Mouse (Mus musculus) ES-Bruce4 (cell line): Measurements from ENCODE around the gene Fam155a. TPM values are rescaled to one million over a fixed set of nuclear protein-coding genes. Genes with fewer than 3 reads are reported as not detected.

Experiments used
- H3K27ac ChIP-seq: 2 replicates; pipeline ENCODE4 v1.5.1; 2012; ENCODE audit warnings: low read length, inconsistent platforms; ENCODE audit not compliant: insufficient read depth
- H3K27me3 ChIP-seq: 2 replicates; pipeline ENCODE4 v1.6.1; 2012; ENCODE audit warnings: mild to moderate bottlenecking, low read length, inconsistent platforms; ENCODE audit not compliant: control insufficient read depth, poor library complexity, insufficient read depth, severe bottlenecking
- H3K36me3 ChIP-seq: 2 replicates; pipeline ENCODE4 v1.6.1; 2012; ENCODE audit warnings: inconsistent platforms, mild to moderate bottlenecking, low read length, moderate library complexity; ENCODE audit not compliant: control insufficient read depth, poor library complexity, insufficient read depth, severe bottlenecking
- H3K4me1 ChIP-seq: one replicate; pipeline ENCODE4 v1.8.1; 2011; ENCODE audit warnings: low read length; ENCODE audit not compliant: control insufficient read depth, insufficient read depth
- H3K4me3 ChIP-seq: 2 replicates; pipeline ENCODE4 v1.5.1; 2011; ENCODE audit warnings: low read depth, mild to moderate bottlenecking, low read length
- H3K9ac ChIP-seq: 2 replicates; pipeline ENCODE4 v1.6.1; 2012; ENCODE audit warnings: low read depth, mild to moderate bottlenecking, inconsistent platforms; ENCODE audit not compliant: poor library complexity, severe bottlenecking
- H3K9me3 ChIP-seq: replicated peaks from 2 replicates; pipeline ENCODE4 v1.6.1; 2012; ENCODE audit warnings: mild to moderate bottlenecking, low read length, inconsistent platforms; ENCODE audit not compliant: control insufficient read depth, poor library complexity, insufficient read depth, severe bottlenecking
- CTCF ChIP-seq: IDR thresholded peaks from one replicate; pipeline ENCODE4 v1.8.1; 2011; ENCODE audit warnings: low read depth, low read length
- EP300 ChIP-seq: IDR thresholded peaks from 2 replicates; pipeline ENCODE4 v1.6.1; 2011; ENCODE audit warnings: low read depth, low read length; ENCODE audit not compliant: insufficient read depth
- POLR2A ChIP-seq: IDR thresholded peaks from one replicate; pipeline ENCODE4 v1.8.1; 2011; ENCODE audit warnings: low read length; ENCODE audit not compliant: insufficient read depth
- polyA plus RNA-seq: library from polyadenylated mRNA; stranded (reverse); fragments of >200 nt; gene quantifications from 2 replicates; pipeline ENCODE4 v1.2.4, GENCODE M21; 2011; ENCODE audit warnings: low read depth; ENCODE audit not compliant: missing spikeins, insufficient read depth, insufficient read length

Fam155a gene
- polyA plus RNA-seq, 1 experiment, result not detected

- TF ChIP-seq EP300, result no peak
- no peak for TF ChIP-seq POLR2A
- no peak for TF ChIP-seq CTCF
- H3K9me3 ChIP-seq, result peaks cover 12% of the 10 kb centered on the region; the same call in 1 of the 2 replicates
- no peak overlapping the region for H3K4me3 ChIP-seq
- H3K4me1 ChIP-seq, result no peaks in the 10 kb centered on the region
- H3K27ac ChIP-seq, result no peak overlapping the region
- no peak overlapping the region for H3K9ac ChIP-seq
- H3K36me3 ChIP-seq, result no peaks in the 10 kb centered on the region
- H3K27me3 ChIP-seq, result no peaks in the 10 kb centered on the region
These were observed 428.4 kb downstream of the Fam155a start for GRCm38 (mm10) chr8:9342593-9342992.

GRCm38 (mm10) chr8:9337905-9338304, 433.1 kb downstream of the Fam155a start:
- Histone ChIP-seq H3K36me3 (no peaks in the 10 kb centered on the region), H3K27me3 (no peaks in the 10 kb centered on the region), H3K4me1 (no peaks in the 10 kb centered on the region), H3K4me3 (no peak overlapping the region), H3K9ac (no peak overlapping the region), H3K9me3 (peaks cover 19% of the 10 kb centered on the region; the same call in 1 of the 2 replicates), H3K27ac (no peak overlapping the region)
- TF ChIP-seq CTCF (no peak), EP300 (no peak), POLR2A (no peak)

GRCm38 (mm10) chr8:9335933-9336303, 435.0 kb downstream of the Fam155a start:
- no peaks in the 10 kb centered on the region for H3K36me3 ChIP-seq
- H3K27ac ChIP-seq, result no peak overlapping the region
- H3K27me3 ChIP-seq, result no peaks in the 10 kb centered on the region
- no peak overlapping the region for H3K4me3 ChIP-seq
- no peak for TF ChIP-seq CTCF
- TF ChIP-seq EP300, result no peak
- TF ChIP-seq POLR2A, result no peak
- H3K4me1 ChIP-seq, result no peaks in the 10 kb centered on the region
- no peak overlapping the region for H3K9ac ChIP-seq
- peaks cover 16% of the 10 kb centered on the region; the same call in 1 of the 2 replicates for H3K9me3 ChIP-seq

- H3K27ac ChIP-seq, result no peak overlapping the region
- no peaks in the 10 kb centered on the region for H3K4me1 ChIP-seq
- H3K36me3 ChIP-seq, result no peaks in the 10 kb centered on the region
- TF ChIP-seq CTCF (no peak), POLR2A (no peak), EP300 (no peak)
- no peak overlapping the region for H3K4me3 ChIP-seq
- peaks cover 13% of the 10 kb centered on the region; the same call in 1 of the 2 replicates for H3K9me3 ChIP-seq
- no peak overlapping the region for H3K9ac ChIP-seq
- H3K27me3 ChIP-seq, result no peaks in the 10 kb centered on the region
These were observed 435.6 kb downstream of the Fam155a start for GRCm38 (mm10) chr8:9335285-9335932.

GRCm38 (mm10) chr8:9332766-9333165, 438.2 kb downstream of the Fam155a start:
- H3K27me3 ChIP-seq, result no peaks in the 10 kb centered on the region
- no peak overlapping the region for H3K9ac ChIP-seq
- H3K9me3 ChIP-seq, result peaks cover 9% of the 10 kb centered on the region; the same call in 1 of the 2 replicates
- H3K4me1 ChIP-seq, result no peaks in the 10 kb centered on the region
- TF ChIP-seq CTCF, result no peak
- TF ChIP-seq POLR2A, result no peak
- no peak for TF ChIP-seq EP300
- H3K36me3 ChIP-seq, result no peaks in the 10 kb centered on the region
- no peak overlapping the region for H3K27ac ChIP-seq
- H3K4me3 ChIP-seq, result no peak overlapping the region

GRCm38 (mm10) chr8:9309456-9309855, 461.5 kb downstream of the Fam155a start:
- H3K27me3 ChIP-seq, result no peaks in the 10 kb centered on the region

More at GRCm38 (mm10) chr8:9309456-9309855, 461.5 kb downstream of the Fam155a start:
- Histone ChIP-seq H3K4me3 (no peak overlapping the region), H3K27ac (no peak overlapping the region), H3K9me3 (no peaks in the 10 kb centered on the region), H3K9ac (no peak overlapping the region), H3K4me1 (no peaks in the 10 kb centered on the region), H3K36me3 (no peaks in the 10 kb centered on the region)
- TF ChIP-seq EP300 (no peak), CTCF (no peak)
